Mouse (Mus musculus): ENCODE measurements at regions not wholly inside any gene's neighbourhood (a gene's known extent, or its start where the extent isn't known, plus 50 kb on each side); places are given as distances from the start of the nearest gene placed in this dataset.

DNA sequence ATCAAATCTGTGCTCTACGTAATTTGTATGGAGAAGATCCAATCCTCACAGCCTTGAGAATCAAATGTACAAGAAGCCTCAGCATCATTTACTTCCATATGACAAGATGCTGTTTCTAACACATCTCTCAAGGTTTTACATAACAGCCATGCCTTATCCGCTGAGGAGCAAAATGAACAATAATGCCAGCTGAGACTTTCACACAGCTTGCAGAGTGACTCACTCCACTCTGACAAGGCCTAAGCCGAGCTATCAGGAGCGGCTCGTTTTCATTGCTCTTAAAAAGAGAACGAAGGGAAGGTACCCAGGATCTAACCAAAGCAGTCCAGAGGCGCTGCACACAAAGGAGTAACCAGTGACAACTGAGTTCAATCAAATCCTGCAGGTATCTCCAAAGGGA, 803.5 kb downstream of the Efna5 start:
- no peak for DNase-seq (ENCODE audit: low spot score)

GRCm38 (mm10) chr17:62064939-62065338, 816.2 kb downstream of the Efna5 start:
- no peak for DNase-seq (ENCODE audit: low spot score)

- no peak for DNase-seq (ENCODE audit: low spot score)
These were observed 823.1 kb downstream of the Efna5 start for GRCm38 (mm10) chr17:62058016-62058415.

GRCm38 (mm10) chr17:62054801-62055200, 826.3 kb downstream of the Efna5 start:
- DNase-seq (ENCODE audit: low spot score) = no peak

GRCm38 (mm10) chr17:62048989-62049388, 832.1 kb downstream of the Efna5 start:
- DNase-seq (ENCODE audit: low spot score) = no peak

GRCm38 (mm10) chr17:62030614-62031013, 850.5 kb downstream of the Efna5 start:
- DNase-seq (ENCODE audit: low spot score) = no peak
